Mouse (Mus musculus): ENCODE measurements around the gene Reps1. TPM values are rescaled to one million over a fixed set of nuclear protein-coding genes. Genes with fewer than 3 reads are reported as not detected.

Gene Reps1
- polyA plus RNA-seq, 1 experiment = 95.8 TPM

DNA sequence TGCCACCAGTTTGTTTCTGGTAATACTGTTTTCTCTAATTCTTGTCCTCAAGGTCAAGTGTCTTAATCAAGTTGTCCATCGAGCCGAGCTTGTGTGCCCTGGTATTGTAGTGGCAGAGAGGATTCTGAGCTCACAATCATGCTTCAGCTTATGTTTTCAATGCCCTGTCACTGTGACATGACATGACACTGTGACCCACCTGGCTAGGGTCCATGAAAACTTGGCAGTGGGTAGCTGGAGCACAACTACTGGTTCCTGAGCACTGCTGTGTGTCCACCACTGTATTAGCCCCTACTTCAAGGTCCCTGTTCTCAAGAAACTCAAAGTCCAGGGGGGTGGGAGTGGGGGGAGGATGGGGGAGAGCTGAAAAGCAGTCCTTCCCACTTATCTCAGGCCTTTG lies 85.7 kb downstream of the Reps1 start:
- H3K27me3 ChIP-seq (ENCODE audit: control insufficient read depth, insufficient read depth, low read length) = no peaks in the 10 kb centered on the region
- WGBS = 93% methylated on average over 2 of the region's 2 CpGs
- peaks cover 9% of the 10 kb centered on the region; the same call in 1 of the 2 replicates for H3K4me1 ChIP-seq (replicated peaks; ENCODE audit: control insufficient read depth, insufficient read depth, low read length)
- no peaks in the 10 kb centered on the region for H3K36me3 ChIP-seq (ENCODE audit: control insufficient read depth, insufficient read depth, low read length)
- no peak overlapping the region for H3K4me3 ChIP-seq (ENCODE audit: control insufficient read depth, insufficient read depth, low read length)
- TF ChIP-seq CTCF (IDR thresholded peaks at IDR 0.05; ENCODE audit: borderline replicate concordance, control insufficient read depth, extremely low read depth, insufficient read depth, low read length, poor library complexity) (no peak), POLR2A (IDR thresholded peaks at IDR 0.05; ENCODE audit: control insufficient read depth, extremely low read depth, insufficient read depth, low read length, poor library complexity) (no peak)
- no peak overlapping the region for H3K27ac ChIP-seq (ENCODE audit: control insufficient read depth, insufficient read depth, low read length)
- no peak for DNase-seq

GRCm38 (mm10) chr10:18142231-18142630 lies 86.6 kb downstream of the Reps1 start:
- Histone ChIP-seq H3K27ac (ENCODE audit: control insufficient read depth, insufficient read depth, low read length) (peak overlapping the region; percentile 67), H3K27me3 (ENCODE audit: control insufficient read depth, insufficient read depth, low read length) (no peaks in the 10 kb centered on the region), H3K4me1 (replicated peaks; ENCODE audit: control insufficient read depth, insufficient read depth, low read length) (peaks cover 9% of the 10 kb centered on the region; the same call in 1 of the 2 replicates), H3K4me3 (ENCODE audit: control insufficient read depth, insufficient read depth, low read length) (no peak overlapping the region), H3K36me3 (ENCODE audit: control insufficient read depth, insufficient read depth, low read length) (no peaks in the 10 kb centered on the region)
- TF ChIP-seq CTCF (IDR thresholded peaks at IDR 0.05; ENCODE audit: borderline replicate concordance, control insufficient read depth, extremely low read depth, insufficient read depth, low read length, poor library complexity) (no peak), POLR2A (IDR thresholded peaks at IDR 0.05; ENCODE audit: control insufficient read depth, extremely low read depth, insufficient read depth, low read length, poor library complexity) (no peak)
- WGBS = 79% methylated on average over 6 of the region's 6 CpGs
- DNase-seq = no peak

GRCm38 (mm10) chr10:18147224-18147623 lies 91.6 kb downstream of the Reps1 start:
- 91% methylated on average over 3 of the region's 3 CpGs for WGBS
- H3K27ac ChIP-seq (ENCODE audit: control insufficient read depth, insufficient read depth, low read length) = no peak overlapping the region
- H3K4me1 ChIP-seq (replicated peaks; ENCODE audit: control insufficient read depth, insufficient read depth, low read length) = peaks cover 5% of the 10 kb centered on the region; the same call in 1 of the 2 replicates
- no peak overlapping the region for H3K4me3 ChIP-seq (ENCODE audit: control insufficient read depth, insufficient read depth, low read length)
- TF ChIP-seq POLR2A (IDR thresholded peaks at IDR 0.05; ENCODE audit: control insufficient read depth, extremely low read depth, insufficient read depth, low read length, poor library complexity) = no peak
- no peak for TF ChIP-seq CTCF (IDR thresholded peaks at IDR 0.05; ENCODE audit: borderline replicate concordance, control insufficient read depth, extremely low read depth, insufficient read depth, low read length, poor library complexity)
- no peak for DNase-seq
- no peaks in the 10 kb centered on the region for H3K27me3 ChIP-seq (ENCODE audit: control insufficient read depth, insufficient read depth, low read length)
- H3K36me3 ChIP-seq (ENCODE audit: control insufficient read depth, insufficient read depth, low read length) = no peaks in the 10 kb centered on the region

- Histone ChIP-seq H3K4me3 (ENCODE audit: control insufficient read depth, insufficient read depth, low read length) (no peak overlapping the region), H3K27ac (ENCODE audit: control insufficient read depth, insufficient read depth, low read length) (no peak overlapping the region)
Observed at GRCm38 (mm10) chr10:18162435-18162971, 106.8 kb downstream of the Reps1 start.

More at GRCm38 (mm10) chr10:18162435-18162971, 106.8 kb downstream of the Reps1 start:
- Histone ChIP-seq H3K27me3 (ENCODE audit: control insufficient read depth, insufficient read depth, low read length) (no peaks in the 10 kb centered on the region), H3K36me3 (ENCODE audit: control insufficient read depth, insufficient read depth, low read length) (no peaks in the 10 kb centered on the region), H3K4me1 (replicated peaks; ENCODE audit: control insufficient read depth, insufficient read depth, low read length) (no peaks in the 10 kb centered on the region)
- DNase-seq = no peak
- WGBS = 94% methylated on average over 7 of the region's 7 CpGs
- TF ChIP-seq CTCF (IDR thresholded peaks at IDR 0.05; ENCODE audit: borderline replicate concordance, control insufficient read depth, extremely low read depth, insufficient read depth, low read length, poor library complexity) (no peak), POLR2A (IDR thresholded peaks at IDR 0.05; ENCODE audit: control insufficient read depth, extremely low read depth, insufficient read depth, low read length, poor library complexity) (no peak)

Other genes starting within 250 kb of the Reps1 start
- 34.0 and 37.9 TPM in 2 replicates for gene Heca, start 107.8 kb upstream of the Reps1 start, polyA plus RNA-seq (2012; rRNA removed)
- 13.8 and 16.0 TPM in 2 replicates for gene Abracl, start 32.6 kb upstream of the Reps1 start, polyA plus RNA-seq (2012; rRNA removed)
- gene Ect2l, start 155.0 kb downstream of the Reps1 start, polyA plus RNA-seq (2012; rRNA removed) = 0.22 and 0.41 TPM in 2 replicates
- 27.8 and 40.5 TPM in 2 replicates for gene Ccdc28a, start 179.1 kb downstream of the Reps1 start, polyA plus RNA-seq (2012; rRNA removed)

All from thymus, adult 2 months (tissue).